Mouse (Mus musculus): Measurements from ENCODE around the gene Card11. TPM values are rescaled to one million over a fixed set of nuclear protein-coding genes. Genes with fewer than 3 reads are reported as not detected.

Gene Card11
- polyA plus RNA-seq, 1 experiment from 2014 or later, result not detected

GRCm38 (mm10) chr5:141024435-141024834, 24.1 kb upstream of the Card11 start:
- no peak overlapping the region for H3K4me2 ChIP-seq (replicated peaks)
- peaks cover 12% of the 10 kb centered on the region for H3K9me3 ChIP-seq (replicated peaks)
- no peaks in the 10 kb centered on the region for H3K36me3 ChIP-seq
- no peak overlapping the region for H3K27ac ChIP-seq
- no peak overlapping the region for H3K4me3 ChIP-seq
- ATAC-seq (ENCODE audit: low FRiP score), result no peak
- H3K4me1 ChIP-seq, result no peaks in the 10 kb centered on the region
- 0 out of 2 replicates have a peak, but pooled peaks cover 3% of the 10 kb centered on the region for H3K27me3 ChIP-seq
- 66% methylated on average over 5 of the region's 5 CpGs for WGBS
- no peak overlapping the region for H3K9ac ChIP-seq

DNA sequence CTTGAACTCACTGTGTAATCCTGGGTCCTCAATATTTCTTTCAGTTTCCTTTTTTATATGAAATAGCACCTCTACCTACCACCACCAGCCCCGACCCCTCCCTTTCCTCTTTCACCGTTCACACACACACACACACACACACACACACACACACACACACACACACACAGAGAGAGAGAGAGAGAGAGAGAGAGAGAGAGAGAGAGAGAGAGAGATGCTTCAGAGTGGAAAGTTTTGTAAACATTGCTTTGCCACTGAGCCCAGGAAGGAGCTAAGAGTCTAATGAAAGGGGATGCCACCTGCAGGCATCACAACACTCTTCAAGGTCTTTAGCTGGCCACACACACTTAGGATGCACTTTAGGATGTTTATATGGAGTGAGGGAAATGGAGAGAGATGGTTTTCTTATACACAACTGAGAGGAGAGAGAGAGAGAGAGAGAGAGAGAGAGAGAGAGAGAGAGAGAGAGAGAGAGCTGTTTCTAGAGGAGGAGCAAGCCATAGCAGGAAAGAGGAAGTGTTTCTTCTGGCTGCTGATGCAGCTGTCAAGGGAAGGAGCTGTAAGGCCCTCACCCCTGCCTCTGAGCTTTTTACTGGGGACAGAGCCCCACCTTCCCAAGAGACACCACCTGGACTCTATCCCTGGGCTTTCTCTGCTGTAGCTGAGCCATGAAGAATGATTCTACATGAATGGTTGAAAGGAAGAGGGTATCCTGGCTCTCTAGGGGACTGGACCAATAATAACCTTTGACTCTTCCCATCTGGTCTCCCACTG, 17.7 kb upstream of the Card11 start:
- H3K4me3 ChIP-seq, result no peak overlapping the region
- peaks cover 12% of the 10 kb centered on the region; the same call in 1 of the 2 replicates for H3K9me3 ChIP-seq (replicated peaks)
- no peaks in the 10 kb centered on the region for H3K4me1 ChIP-seq
- H3K36me3 ChIP-seq, result no peaks in the 10 kb centered on the region
- H3K27ac ChIP-seq, result no peak overlapping the region
- H3K4me2 ChIP-seq (replicated peaks), result no peak overlapping the region
- WGBS, result 84% methylated on average over 2 of the region's 2 CpGs
- no peaks in the 10 kb centered on the region for H3K27me3 ChIP-seq
- no peak for ATAC-seq (ENCODE audit: low FRiP score)
- no peak overlapping the region for H3K9ac ChIP-seq

DNA sequence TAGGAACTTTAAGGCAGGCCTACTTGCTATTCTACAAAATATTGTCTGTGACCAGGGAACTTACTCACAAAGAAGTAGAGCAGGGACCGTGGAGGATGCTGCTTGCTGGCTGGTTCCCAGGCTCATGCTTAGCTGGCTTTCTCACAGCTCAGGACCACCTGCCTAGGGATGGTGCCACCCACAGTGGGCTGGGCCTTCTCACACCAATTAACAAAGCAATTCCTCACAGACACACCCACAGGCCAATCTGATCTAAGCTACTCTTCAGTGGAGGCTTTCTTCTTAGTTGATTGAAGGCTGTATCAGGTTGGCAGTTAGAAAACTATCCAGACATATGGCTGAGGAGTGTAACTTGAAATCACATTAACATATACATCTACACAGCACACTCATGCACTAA, 15.7 kb upstream of the Card11 start:
- ATAC-seq (ENCODE audit: low FRiP score), result no peak
- Histone ChIP-seq H3K36me3 (no peaks in the 10 kb centered on the region), H3K27ac (no peak overlapping the region), H3K9ac (no peak overlapping the region), H3K4me2 (replicated peaks) (no peak overlapping the region), H3K27me3 (no peaks in the 10 kb centered on the region), H3K9me3 (replicated peaks) (no peaks in the 10 kb centered on the region), H3K4me3 (no peak overlapping the region), H3K4me1 (no peaks in the 10 kb centered on the region)
- WGBS, result 68% methylated on average over 1 of the region's 1 CpGs

DNA sequence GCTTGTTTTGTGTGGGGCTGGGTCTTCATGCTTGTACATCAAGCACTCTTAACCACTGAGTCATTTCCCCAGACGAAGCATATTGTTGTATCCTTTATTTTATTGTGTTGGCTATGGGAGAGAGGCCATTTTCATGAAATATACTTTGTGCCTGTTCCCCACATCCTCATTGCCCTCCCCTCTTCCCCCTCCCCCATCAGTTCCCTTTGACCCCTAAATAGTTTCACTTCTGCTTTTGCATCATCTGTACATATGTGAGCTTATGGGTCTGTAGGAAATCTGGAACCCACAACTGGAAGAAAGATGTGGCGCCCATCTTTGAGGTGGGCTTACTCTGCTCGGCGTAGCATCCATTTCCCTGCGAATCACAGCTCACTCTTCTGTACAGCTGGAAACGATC, 13.8 kb upstream of the Card11 start:
- H3K4me2 ChIP-seq (replicated peaks), result no peak overlapping the region
- no peak overlapping the region for H3K9ac ChIP-seq
- H3K9me3 ChIP-seq (replicated peaks), result no peaks in the 10 kb centered on the region
- H3K4me3 ChIP-seq, result no peak overlapping the region
- 92% methylated on average over 6 of the region's 6 CpGs for WGBS
- no peak overlapping the region for H3K27ac ChIP-seq
- no peaks in the 10 kb centered on the region for H3K27me3 ChIP-seq
- H3K36me3 ChIP-seq, result no peaks in the 10 kb centered on the region
- no peak for ATAC-seq (ENCODE audit: low FRiP score)
- no peaks in the 10 kb centered on the region for H3K4me1 ChIP-seq

DNA sequence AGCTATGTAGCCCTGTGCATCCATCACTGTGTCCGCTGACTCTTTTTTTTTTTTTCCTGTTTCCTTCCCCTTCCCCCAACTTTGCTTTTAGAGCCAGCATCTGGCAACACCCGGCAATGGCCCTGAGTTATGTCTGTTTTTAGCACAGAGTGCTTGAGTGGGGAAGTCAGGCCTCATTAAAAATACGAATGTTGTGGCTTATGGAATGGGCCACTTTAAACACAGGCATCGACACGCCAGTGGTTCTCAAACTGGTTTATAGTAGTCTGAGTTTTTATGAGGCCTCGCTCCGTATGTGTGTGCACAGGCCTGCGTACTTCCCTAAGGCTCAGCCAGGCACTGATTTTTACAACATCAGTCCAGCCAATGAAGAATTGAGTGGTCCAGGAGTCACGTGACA, 13.1 kb upstream of the Card11 start:
- no peak overlapping the region for H3K4me2 ChIP-seq (replicated peaks)
- H3K4me3 ChIP-seq, result no peak overlapping the region
- H3K9ac ChIP-seq, result no peak overlapping the region
- no peak overlapping the region for H3K27ac ChIP-seq
- ATAC-seq (ENCODE audit: low FRiP score), result no peak
- no peaks in the 10 kb centered on the region for H3K27me3 ChIP-seq
- H3K36me3 ChIP-seq, result no peaks in the 10 kb centered on the region
- H3K4me1 ChIP-seq, result no peaks in the 10 kb centered on the region
- no peaks in the 10 kb centered on the region for H3K9me3 ChIP-seq (replicated peaks)
- WGBS, result 87% methylated on average over 9 of the region's 9 CpGs

GRCm38 (mm10) chr5:141005491-141005890, 5.1 kb upstream of the Card11 start:
- H3K4me3 ChIP-seq, result no peak overlapping the region
- no peaks in the 10 kb centered on the region for H3K27me3 ChIP-seq
- H3K27ac ChIP-seq, result no peak overlapping the region
- no peaks in the 10 kb centered on the region for H3K9me3 ChIP-seq (replicated peaks)
- WGBS, result 78% methylated on average over 5 of the region's 5 CpGs
- no peak overlapping the region for H3K4me2 ChIP-seq (replicated peaks)
- no peak for ATAC-seq (ENCODE audit: low FRiP score)
- H3K36me3 ChIP-seq, result no peaks in the 10 kb centered on the region
- no peaks in the 10 kb centered on the region for H3K4me1 ChIP-seq
- no peak overlapping the region for H3K9ac ChIP-seq

DNA sequence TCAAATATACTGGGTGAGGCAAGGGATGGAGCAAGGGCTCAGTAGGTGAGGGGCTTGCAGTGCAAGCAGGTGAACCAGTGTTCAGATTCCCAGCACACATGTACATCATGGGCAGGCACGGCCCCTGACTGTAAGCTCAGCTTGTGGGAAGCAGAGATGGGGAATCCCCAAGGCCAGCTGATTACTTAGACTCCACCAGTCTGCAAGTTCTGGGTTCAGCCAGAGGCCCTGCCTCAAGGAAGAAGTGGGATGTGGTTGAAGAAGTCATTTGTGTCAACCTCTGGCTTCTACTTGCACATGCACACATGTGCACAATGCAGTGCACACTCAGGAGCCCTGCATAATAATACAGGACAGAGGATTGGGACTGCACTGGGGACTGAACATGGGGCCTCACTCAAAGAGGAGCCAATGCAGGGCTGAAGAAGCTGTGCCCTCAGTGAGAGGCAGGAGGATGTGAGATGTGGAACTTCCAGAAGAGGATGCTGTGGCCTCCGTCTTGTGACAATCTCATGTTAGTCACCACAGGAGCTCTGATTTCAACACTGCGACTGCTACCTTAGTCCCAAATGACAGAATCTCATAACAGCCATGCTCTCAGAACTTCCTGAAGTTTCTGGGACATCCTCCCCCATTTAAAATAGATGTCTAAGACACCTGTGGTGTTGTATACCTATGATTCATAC, 3.8 kb upstream of the Card11 start:
- Histone ChIP-seq H3K9me3 (replicated peaks) (no peaks in the 10 kb centered on the region), H3K9ac (no peak overlapping the region), H3K4me1 (no peaks in the 10 kb centered on the region), H3K27me3 (no peaks in the 10 kb centered on the region), H3K36me3 (no peaks in the 10 kb centered on the region), H3K27ac (no peak overlapping the region), H3K4me3 (no peak overlapping the region), H3K4me2 (replicated peaks) (no peak overlapping the region)
- ATAC-seq (ENCODE audit: low FRiP score), result no peak
- 84% methylated on average over 3 of the region's 3 CpGs for WGBS

- H3K27ac ChIP-seq, result no peak overlapping the region
- WGBS, result 85% methylated on average over 7 of the region's 7 CpGs
- ATAC-seq (ENCODE audit: low FRiP score), result no peak
These were observed 1.2 kb downstream of the Card11 start for GRCm38 (mm10) chr5:140999178-140999672.

GRCm38 (mm10) chr5:140997767-140998166, 2.6 kb downstream of the Card11 start:
- H3K9me3 ChIP-seq (replicated peaks), result 0 out of 2 replicates have a peak, but pooled peaks cover 3% of the 10 kb centered on the region
- WGBS, result 87% methylated on average over 4 of the region's 4 CpGs
- H3K36me3 ChIP-seq, result no peaks in the 10 kb centered on the region
- H3K27ac ChIP-seq, result no peak overlapping the region
- no peak overlapping the region for H3K4me3 ChIP-seq
- H3K9ac ChIP-seq, result no peak overlapping the region
- no peak overlapping the region for H3K4me2 ChIP-seq (replicated peaks)
- no peaks in the 10 kb centered on the region for H3K4me1 ChIP-seq
- H3K27me3 ChIP-seq, result no peaks in the 10 kb centered on the region
- ATAC-seq (ENCODE audit: low FRiP score), result no peak

More at GRCm38 (mm10) chr5:140999178-140999672, 1.2 kb downstream of the Card11 start:
- H3K4me2 ChIP-seq (replicated peaks), result no peak overlapping the region
- 0 out of 2 replicates have a peak, but pooled peaks cover 3% of the 10 kb centered on the region for H3K9me3 ChIP-seq (replicated peaks)
- no peaks in the 10 kb centered on the region for H3K36me3 ChIP-seq
- H3K4me3 ChIP-seq, result no peak overlapping the region
- H3K27me3 ChIP-seq, result no peaks in the 10 kb centered on the region
- H3K9ac ChIP-seq, result no peak overlapping the region
- H3K4me1 ChIP-seq, result no peaks in the 10 kb centered on the region

DNA sequence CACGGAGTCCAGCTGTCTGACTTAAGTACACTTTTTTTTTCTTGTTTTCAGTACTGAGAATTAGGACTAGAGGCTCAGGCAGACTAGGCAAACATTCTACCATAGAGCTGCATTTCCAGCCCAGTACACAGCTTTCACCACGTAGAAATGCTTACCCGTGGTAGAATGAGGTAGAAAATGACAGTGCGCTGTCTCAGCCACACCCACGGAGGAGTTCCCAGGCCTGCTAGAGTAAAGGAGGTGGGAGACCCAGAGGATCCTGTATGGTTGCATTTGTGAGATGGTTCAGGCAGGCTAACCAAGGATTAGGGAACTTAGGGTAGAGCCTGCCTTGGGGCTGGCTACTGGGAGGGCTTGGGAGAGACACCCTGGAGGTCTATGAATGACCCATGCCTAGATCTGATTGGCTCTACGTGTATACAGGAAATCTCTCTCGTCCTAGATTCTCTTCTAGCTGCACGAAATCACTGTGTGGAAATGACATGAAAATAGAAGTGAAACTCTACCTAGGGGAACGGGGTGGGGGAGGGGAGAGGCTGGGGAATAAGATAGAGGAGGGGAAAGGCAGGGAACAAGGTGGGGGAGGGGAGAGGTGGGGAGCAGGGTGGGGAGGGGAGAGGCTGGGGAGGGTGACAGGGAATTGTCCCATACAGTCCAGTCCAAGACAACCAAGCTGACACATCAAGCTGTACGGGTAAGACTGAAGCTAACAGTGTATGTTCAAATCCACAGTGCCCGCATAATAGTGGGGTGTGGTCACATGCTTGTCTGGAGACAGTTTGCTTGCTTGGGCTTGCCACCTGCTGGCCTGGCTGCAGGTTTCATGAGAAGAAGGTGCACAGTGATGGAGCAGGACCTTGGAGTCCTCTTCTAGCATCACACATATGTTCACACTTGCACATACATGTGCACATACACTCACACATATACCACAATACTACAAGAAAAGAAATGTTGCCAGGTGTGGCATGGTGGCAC, 8.0 kb downstream of the Card11 start:
- no peaks in the 10 kb centered on the region for H3K4me1 ChIP-seq
- no peak overlapping the region for H3K4me3 ChIP-seq
- no peak overlapping the region for H3K4me2 ChIP-seq (replicated peaks)
- 76% methylated on average over 11 of the region's 11 CpGs for WGBS
- no peak overlapping the region for H3K9ac ChIP-seq
- no peaks in the 10 kb centered on the region for H3K9me3 ChIP-seq (replicated peaks)
- no peak for ATAC-seq (ENCODE audit: low FRiP score)
- H3K36me3 ChIP-seq, result no peaks in the 10 kb centered on the region
- no peak overlapping the region for H3K27ac ChIP-seq
- no peaks in the 10 kb centered on the region for H3K27me3 ChIP-seq

DNA sequence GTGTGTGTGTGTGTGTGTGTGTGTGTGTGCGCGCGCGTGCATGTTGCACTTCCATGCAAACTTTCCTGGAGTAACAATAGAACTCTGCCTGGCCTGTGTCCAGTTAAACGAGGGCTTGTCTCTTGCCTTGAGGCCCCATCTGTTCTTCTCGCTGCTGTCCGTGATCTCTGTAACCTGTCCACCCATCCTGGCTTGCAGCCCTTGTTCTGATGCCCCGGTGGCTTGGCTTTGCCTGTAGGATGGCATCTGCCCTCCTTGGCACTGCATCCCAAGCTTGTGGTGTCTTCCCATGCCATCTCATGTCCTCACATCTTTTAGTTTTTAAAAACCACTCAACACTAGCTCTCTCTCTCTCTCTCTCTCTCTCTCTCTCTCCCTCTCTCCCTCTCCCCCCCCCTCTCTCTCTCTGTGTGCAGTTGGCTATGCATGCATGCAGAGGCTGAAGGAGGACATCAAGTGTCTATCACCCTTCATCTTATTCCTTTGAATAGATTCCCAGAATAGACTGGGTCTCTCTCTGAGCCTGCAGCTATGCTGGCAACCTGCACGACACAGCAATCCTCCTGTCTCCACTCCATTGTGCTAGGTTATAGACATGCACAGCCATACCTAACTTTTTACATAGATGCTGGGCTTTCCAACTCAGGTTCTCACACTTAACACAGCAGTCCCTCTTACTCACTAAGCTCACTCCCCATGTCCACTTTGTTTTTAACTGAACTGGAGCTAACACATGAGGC, 14.9 kb downstream of the Card11 start:
- no peaks in the 10 kb centered on the region for H3K9me3 ChIP-seq (replicated peaks)

More for the DNA sequence above, 14.9 kb downstream of the Card11 start:
- Histone ChIP-seq H3K27me3 (no peaks in the 10 kb centered on the region), H3K9ac (no peak overlapping the region), H3K4me3 (no peak overlapping the region), H3K4me1 (no peaks in the 10 kb centered on the region), H3K27ac (no peak overlapping the region), H3K36me3 (no peaks in the 10 kb centered on the region), H3K4me2 (replicated peaks) (no peak overlapping the region)
- 94% methylated on average over 9 of the region's 9 CpGs for WGBS
- ATAC-seq (ENCODE audit: low FRiP score), result no peak

Data from hindbrain, embryonic 12.5 days (tissue).